Mouse (Mus musculus) ovary, adult 10 weeks (tissue): ENCODE data around the gene Gm340. TPM values are rescaled to one million over a fixed set of nuclear protein-coding genes. Genes with fewer than 3 reads are reported as not detected.

ENCODE experiments used
- polyA plus RNA-seq: library from polyadenylated mRNA; stranded (reverse); fragments of 350-450 nt; fragmentation: Illumina TruSeq; extraction: RNeasy Lipid Tissue Mini Kit (QIAGEN cat#74804); gene quantifications from one replicate; pipeline ENCODE4 v1.2.3, GENCODE M21; 2014

Gm340 gene
- polyA plus RNA-seq: 2.9 TPM

DNA sequence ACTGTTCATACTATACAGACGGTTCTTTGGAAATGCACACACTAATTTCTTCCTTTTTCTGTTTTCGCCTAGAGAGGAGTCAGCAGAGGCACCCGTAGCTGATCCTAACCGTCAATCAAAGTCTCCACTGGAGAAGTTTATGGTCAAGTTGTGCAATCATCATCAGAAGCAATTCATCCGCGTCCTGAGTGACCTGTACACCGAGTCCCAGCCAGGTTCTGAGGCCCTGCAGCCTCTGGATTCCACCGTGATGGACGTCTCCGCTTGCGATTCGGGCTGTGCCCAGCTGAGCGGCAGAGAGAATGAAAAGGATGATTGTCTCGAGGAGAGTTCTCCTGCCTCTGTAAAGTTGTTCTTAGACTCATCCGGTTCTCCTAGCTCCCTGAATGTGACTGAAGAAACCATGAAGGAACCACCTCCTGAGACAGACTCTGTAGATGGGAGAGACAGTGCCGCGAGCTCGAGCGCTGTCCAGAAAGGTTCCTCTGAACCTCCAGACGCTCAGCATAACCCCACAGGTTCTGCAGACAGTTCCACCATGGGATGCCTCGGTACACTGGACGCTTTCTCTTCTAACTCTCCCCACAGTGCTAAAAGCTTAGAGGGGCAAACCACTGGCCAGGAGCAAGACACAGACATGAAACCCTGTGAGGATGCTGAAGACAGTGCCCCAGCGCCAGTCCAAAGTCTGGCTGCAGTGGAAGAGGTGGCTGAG is at the start of gene Gm340:
Gene Gm340, plus strand, starts transcription at position 665 of the 715 bp plus-strand sequence.

Other genes starting within 250 kb of the Gm340 start
- gene Pik3ap1, start 197.3 kb upstream of the Gm340 start, polyA plus RNA-seq: 12.5 TPM
- 35.5 TPM for gene Lcor, start 99.7 kb upstream of the Gm340 start, polyA plus RNA-seq
- gene Slit1, start 161.3 kb downstream of the Gm340 start, polyA plus RNA-seq: not detected
- gene Arhgap19, start 219.7 kb downstream of the Gm340 start, polyA plus RNA-seq: 17.0 TPM
- 1.7 TPM for gene Frat1, start 247.6 kb downstream of the Gm340 start, polyA plus RNA-seq